Mouse (Mus musculus): ENCODE measurements around the gene Hfm1.
A peak's percentile ranks its signal among the peaks of the same experiment; 100 is the strongest.

Gene Hfm1

DNA sequence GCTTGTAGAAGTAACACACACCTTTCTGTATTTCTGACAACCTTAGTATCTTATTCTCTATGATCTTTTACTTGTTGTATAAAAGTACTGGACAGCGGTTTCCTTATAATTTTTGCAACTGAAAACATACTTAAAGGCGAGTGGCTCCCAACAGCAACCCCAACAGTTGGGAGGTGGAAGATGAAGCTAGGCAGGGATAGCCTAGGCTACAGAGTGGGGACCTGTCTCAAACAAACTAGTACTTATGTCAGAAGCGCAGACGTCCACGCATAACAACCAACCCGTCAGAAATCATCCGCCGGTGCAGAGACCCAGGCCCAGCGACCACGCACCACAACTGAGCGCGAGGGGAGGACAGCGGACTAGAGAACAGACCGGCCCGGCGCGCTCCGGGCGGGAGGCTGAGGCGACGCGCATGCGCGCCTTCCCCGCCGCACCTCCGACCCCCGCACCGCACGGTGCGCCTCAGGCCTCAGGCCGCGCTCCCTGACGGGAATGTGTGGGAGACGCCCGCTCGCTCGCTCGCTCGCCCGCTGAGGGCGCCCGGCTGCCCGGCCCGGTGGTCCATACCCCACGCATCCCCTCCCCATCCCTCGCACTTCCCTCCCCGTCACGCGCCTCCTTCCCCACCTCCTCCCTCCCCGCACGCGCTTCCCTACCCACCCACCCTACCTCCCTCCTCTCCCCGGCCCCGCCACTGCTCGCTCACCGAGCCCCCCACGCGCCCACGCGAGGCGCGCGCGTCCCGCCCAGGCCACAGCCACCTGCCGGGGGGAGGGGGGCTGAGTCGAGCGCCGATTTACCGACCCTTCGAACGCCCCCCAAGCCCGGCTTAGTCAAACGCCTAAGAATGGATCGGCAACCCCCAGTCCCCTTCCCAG lies at the start of gene Hfm1:
Gene Hfm1, minus strand, starts transcription at position 834 of the 881 bp plus-strand sequence.
- Histone ChIP-seq H3K27me3 (ENCODE audit: control insufficient read depth, insufficient read depth, low read length, poor library complexity, severe bottlenecking) (peaks cover 3% of the 10 kb centered on the region), H3K36me3 (ENCODE audit: control insufficient read depth, insufficient read depth, low read length, poor library complexity, severe bottlenecking) (no peaks in the 10 kb centered on the region)
- DNase-seq (ENCODE audit: low read depth, low spot score): peak; percentile 55

- no peak for DNase-seq (ENCODE audit: low read depth, low spot score)
- no peaks in the 10 kb centered on the region for H3K27me3 ChIP-seq (ENCODE audit: control insufficient read depth, insufficient read depth, low read length, poor library complexity, severe bottlenecking)
- peaks cover 2% of the 10 kb centered on the region; the same call in 1 of the 2 replicates for H3K36me3 ChIP-seq (ENCODE audit: control insufficient read depth, insufficient read depth, low read length, poor library complexity, severe bottlenecking)
These were observed 47.8 kb upstream of the Hfm1 start for GRCm38 (mm10) chr5:106973883-106974282.

DNA sequence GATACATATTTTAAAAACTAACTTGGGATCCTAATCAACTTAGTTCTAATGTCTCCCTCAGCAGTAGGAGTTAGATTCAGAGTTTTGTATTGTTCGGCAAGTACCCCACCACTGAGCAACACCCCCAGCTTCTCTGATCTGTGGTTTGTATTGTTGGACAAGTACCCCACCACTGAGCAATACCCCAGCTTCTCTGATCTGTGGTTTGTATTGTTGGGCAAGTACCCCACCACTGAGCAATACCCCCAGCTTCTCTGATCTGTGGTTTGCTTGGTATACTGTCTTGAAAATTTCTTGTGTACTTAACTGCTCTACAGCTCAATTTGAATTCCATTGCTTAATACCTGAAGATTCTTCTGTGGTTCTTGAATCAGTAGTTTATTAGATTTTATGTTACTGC lies 41.5 kb upstream of the Hfm1 start:
- Histone ChIP-seq H3K36me3 (ENCODE audit: control insufficient read depth, insufficient read depth, low read length, poor library complexity, severe bottlenecking) (no peaks in the 10 kb centered on the region), H3K27me3 (ENCODE audit: control insufficient read depth, insufficient read depth, low read length, poor library complexity, severe bottlenecking) (no peaks in the 10 kb centered on the region)
- no peak for DNase-seq (ENCODE audit: low read depth, low spot score)

- no peaks in the 10 kb centered on the region for H3K36me3 ChIP-seq (ENCODE audit: control insufficient read depth, insufficient read depth, low read length, poor library complexity, severe bottlenecking)
- H3K27me3 ChIP-seq (ENCODE audit: control insufficient read depth, insufficient read depth, low read length, poor library complexity, severe bottlenecking): no peaks in the 10 kb centered on the region
- DNase-seq (ENCODE audit: low read depth, low spot score): no peak
These were observed 40.3 kb upstream of the Hfm1 start for GRCm38 (mm10) chr5:106966443-106966842.

DNA sequence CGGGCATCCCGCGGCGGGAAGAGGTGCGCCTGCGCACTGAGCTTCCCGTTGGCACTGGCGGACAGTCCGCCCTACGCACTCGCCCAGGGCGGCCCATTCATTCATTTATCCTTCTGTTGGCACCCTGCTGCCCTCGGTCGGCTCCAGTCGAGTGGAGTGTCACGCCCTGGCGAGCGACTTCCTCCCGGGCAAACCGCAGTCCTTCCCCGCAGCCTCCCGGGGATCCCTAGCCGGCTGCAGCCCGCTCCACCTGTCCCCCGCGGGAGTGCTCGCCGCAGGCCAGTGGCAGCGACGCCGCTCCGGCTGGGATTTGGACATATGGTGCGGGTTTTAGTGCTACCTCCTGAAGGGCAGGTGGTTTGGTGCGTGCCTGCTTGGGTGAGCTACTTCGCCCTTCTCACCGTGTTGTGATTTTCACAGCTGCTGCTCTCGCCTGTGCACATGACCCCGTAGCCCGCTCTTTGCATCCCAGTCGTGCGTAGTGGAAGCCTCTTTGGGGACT lies 38.4 kb upstream of the Hfm1 start:
- DNase-seq (ENCODE audit: low read depth, low spot score): peak; percentile 70
- no peaks in the 10 kb centered on the region for H3K36me3 ChIP-seq (ENCODE audit: control insufficient read depth, insufficient read depth, low read length, poor library complexity, severe bottlenecking)
- H3K27me3 ChIP-seq (ENCODE audit: control insufficient read depth, insufficient read depth, low read length, poor library complexity, severe bottlenecking): no peaks in the 10 kb centered on the region

- H3K27me3 ChIP-seq (ENCODE audit: control insufficient read depth, insufficient read depth, low read length, poor library complexity, severe bottlenecking): no peaks in the 10 kb centered on the region
- no peaks in the 10 kb centered on the region for H3K36me3 ChIP-seq (ENCODE audit: control insufficient read depth, insufficient read depth, low read length, poor library complexity, severe bottlenecking)
- peak; percentile 94 for DNase-seq (ENCODE audit: low read depth, low spot score)
These were observed 37.7 kb upstream of the Hfm1 start, which contains the start of gene Cdc7 for GRCm38 (mm10) chr5:106963584-106964512. Gene Cdc7 (plus strand): TSS chr5:106964322.

DNA sequence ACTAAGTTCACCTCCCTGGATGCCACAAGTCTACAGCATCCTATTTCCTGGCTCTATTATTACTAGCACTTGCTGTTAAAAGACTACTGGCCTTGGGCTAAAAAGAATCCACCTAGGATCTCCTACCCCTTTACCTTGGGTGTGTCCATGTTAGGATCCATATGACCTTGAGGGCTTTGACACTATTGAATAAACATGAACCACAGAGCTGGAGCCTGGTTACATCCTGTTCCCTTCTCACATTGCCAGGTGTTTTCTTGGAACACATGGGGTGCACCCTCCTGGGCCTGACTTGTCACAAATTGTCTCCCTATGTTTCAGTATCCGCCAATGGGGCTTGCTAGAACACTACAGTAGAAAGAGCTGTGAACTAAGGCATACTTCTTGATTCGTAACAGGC lies 34.3 kb upstream of the Hfm1 start:
- no peaks in the 10 kb centered on the region for H3K27me3 ChIP-seq (ENCODE audit: control insufficient read depth, insufficient read depth, low read length, poor library complexity, severe bottlenecking)
- no peaks in the 10 kb centered on the region for H3K36me3 ChIP-seq (ENCODE audit: control insufficient read depth, insufficient read depth, low read length, poor library complexity, severe bottlenecking)
- DNase-seq (ENCODE audit: low read depth, low spot score): no peak

- DNase-seq (ENCODE audit: low read depth, low spot score): no peak
- no peaks in the 10 kb centered on the region for H3K27me3 ChIP-seq (ENCODE audit: control insufficient read depth, insufficient read depth, low read length, poor library complexity, severe bottlenecking)
- no peaks in the 10 kb centered on the region for H3K36me3 ChIP-seq (ENCODE audit: control insufficient read depth, insufficient read depth, low read length, poor library complexity, severe bottlenecking)
These were observed 32.9 kb upstream of the Hfm1 start for GRCm38 (mm10) chr5:106959031-106959430.

GRCm38 (mm10) chr5:106956467-106956866 lies 30.3 kb upstream of the Hfm1 start:
- Histone ChIP-seq H3K27me3 (ENCODE audit: control insufficient read depth, insufficient read depth, low read length, poor library complexity, severe bottlenecking) (no peaks in the 10 kb centered on the region), H3K36me3 (ENCODE audit: control insufficient read depth, insufficient read depth, low read length, poor library complexity, severe bottlenecking) (no peaks in the 10 kb centered on the region)
- no peak for DNase-seq (ENCODE audit: low read depth, low spot score)

DNA sequence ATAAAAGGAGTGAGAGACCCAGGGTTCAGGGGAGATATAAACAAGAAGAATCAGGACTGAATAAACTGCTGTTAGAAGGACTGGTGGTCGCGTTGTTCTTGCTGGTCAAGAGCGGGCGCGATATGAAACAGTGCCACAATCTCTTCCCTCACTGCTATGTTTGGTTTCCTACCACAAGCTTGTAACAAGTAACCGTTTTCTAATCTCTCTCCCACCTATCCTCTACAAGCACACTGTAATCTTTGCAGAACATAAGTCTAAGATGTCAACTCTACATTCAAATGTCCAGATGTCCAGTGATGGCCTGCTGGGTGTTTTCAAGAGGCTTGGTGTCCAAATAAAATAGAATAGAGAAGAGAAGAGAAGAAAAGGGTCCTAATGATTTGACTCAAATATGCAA lies 22.6 kb upstream of the Hfm1 start:
- Histone ChIP-seq H3K27me3 (ENCODE audit: control insufficient read depth, insufficient read depth, low read length, poor library complexity, severe bottlenecking) (no peaks in the 10 kb centered on the region), H3K36me3 (ENCODE audit: control insufficient read depth, insufficient read depth, low read length, poor library complexity, severe bottlenecking) (no peaks in the 10 kb centered on the region)
- DNase-seq (ENCODE audit: low read depth, low spot score): no peak

- no peak for DNase-seq (ENCODE audit: low read depth, low spot score)
- H3K27me3 ChIP-seq (ENCODE audit: control insufficient read depth, insufficient read depth, low read length, poor library complexity, severe bottlenecking): no peaks in the 10 kb centered on the region
These were observed 20.2 kb upstream of the Hfm1 start for GRCm38 (mm10) chr5:106946342-106946741.

GRCm38 (mm10) chr5:106927996-106928395 lies 1.9 kb upstream of the Hfm1 start:
- H3K36me3 ChIP-seq (ENCODE audit: control insufficient read depth, insufficient read depth, low read length, poor library complexity, severe bottlenecking): no peaks in the 10 kb centered on the region
- no peak for DNase-seq (ENCODE audit: low read depth, low spot score)
- peaks cover 3% of the 10 kb centered on the region for H3K27me3 ChIP-seq (ENCODE audit: control insufficient read depth, insufficient read depth, low read length, poor library complexity, severe bottlenecking)

More at GRCm38 (mm10) chr5:106946342-106946741, 20.2 kb upstream of the Hfm1 start:
- no peaks in the 10 kb centered on the region for H3K36me3 ChIP-seq (ENCODE audit: control insufficient read depth, insufficient read depth, low read length, poor library complexity, severe bottlenecking)

DNA sequence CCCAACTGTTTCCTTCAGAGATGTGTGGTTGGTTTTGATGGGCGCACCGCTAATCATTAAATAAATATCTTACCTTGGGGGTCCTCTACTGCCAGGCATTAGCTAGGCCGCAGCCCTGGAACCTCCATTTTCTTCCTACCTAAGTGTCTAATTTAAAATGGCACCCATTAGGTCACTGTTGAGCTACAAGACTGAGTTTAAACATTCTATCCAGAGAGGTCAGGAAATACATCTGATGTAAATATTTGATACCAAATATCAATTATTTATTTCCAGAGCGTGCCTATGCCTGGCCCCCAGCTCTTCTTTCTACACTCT lies 207 bp upstream of the Hfm1 start:
- Histone ChIP-seq H3K36me3 (ENCODE audit: control insufficient read depth, insufficient read depth, low read length, poor library complexity, severe bottlenecking) (no peaks in the 10 kb centered on the region), H3K27me3 (ENCODE audit: control insufficient read depth, insufficient read depth, low read length, poor library complexity, severe bottlenecking) (peaks cover 3% of the 10 kb centered on the region)
- DNase-seq (ENCODE audit: low read depth, low spot score): no peak

DNA sequence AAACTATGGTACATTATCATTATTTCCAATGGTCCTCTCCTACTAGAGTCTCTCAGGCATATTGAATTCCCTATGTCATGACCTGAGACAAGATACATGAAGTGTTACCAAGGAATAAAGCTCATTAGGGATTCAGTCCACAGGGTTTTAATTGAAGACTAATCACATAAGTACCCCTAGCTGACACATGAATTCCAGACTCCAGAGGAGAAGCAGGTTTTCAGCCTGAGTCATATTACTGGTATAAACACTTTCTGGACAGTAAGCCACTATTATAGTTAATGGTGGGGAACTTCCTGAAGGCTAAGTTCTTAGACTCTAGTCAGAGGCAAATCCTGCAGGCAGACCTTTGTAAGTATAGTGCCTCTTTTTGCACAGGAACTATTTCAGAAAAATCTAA lies 6.8 kb downstream of the Hfm1 start:
- H3K36me3 ChIP-seq (ENCODE audit: control insufficient read depth, insufficient read depth, low read length, poor library complexity, severe bottlenecking): no peaks in the 10 kb centered on the region
- no peaks in the 10 kb centered on the region for H3K27me3 ChIP-seq (ENCODE audit: control insufficient read depth, insufficient read depth, low read length, poor library complexity, severe bottlenecking)
- no peak for DNase-seq (ENCODE audit: low read depth, low spot score)

DNA sequence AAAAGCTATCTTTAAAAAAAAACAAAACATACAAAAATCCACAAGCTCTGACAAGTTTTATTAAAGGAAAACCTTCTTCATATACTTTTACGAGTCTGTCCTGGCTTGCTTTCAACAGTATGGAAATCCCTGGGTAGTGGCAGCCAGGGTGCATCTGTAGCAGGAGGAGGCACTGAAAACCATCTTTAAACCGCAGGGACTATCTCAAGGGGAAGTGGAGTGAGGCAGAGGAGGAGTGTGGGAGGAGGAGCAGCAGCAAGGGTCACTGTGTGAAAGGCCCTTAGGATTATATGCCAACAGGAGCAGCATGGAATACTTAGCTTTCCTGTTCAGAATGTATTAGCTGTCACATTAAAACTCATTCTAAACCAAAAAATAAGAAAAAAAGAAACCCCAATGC lies 29.2 kb downstream of the Hfm1 start:
- no peaks in the 10 kb centered on the region for H3K36me3 ChIP-seq (ENCODE audit: control insufficient read depth, insufficient read depth, low read length, poor library complexity, severe bottlenecking)
- no peak for DNase-seq (ENCODE audit: low read depth, low spot score)
- H3K27me3 ChIP-seq (ENCODE audit: control insufficient read depth, insufficient read depth, low read length, poor library complexity, severe bottlenecking): no peaks in the 10 kb centered on the region

Data from splenic B cell, adult 2 months (primary cell).